Mouse (Mus musculus) inflammation-experienced regulatory T-cells (primary cell): Measurements from ENCODE around the gene Pkib. TPM values are rescaled to one million over a fixed set of nuclear protein-coding genes. Genes with fewer than 3 reads are reported as not detected.

Experiments
- polyA plus RNA-seq, 2 experiments: library from polyadenylated mRNA; unstranded; fragments of 100-300 nt; shearing (Covaris generic); gene quantifications; one replicate each; pipeline ENCODE4 v1.2.1; 2017

The Pkib gene
- 1 to 10 TPM in 1 of 2 experiments, under 1 TPM in 1; 0.42 to 7.8 TPM for polyA plus RNA-seq

DNA sequence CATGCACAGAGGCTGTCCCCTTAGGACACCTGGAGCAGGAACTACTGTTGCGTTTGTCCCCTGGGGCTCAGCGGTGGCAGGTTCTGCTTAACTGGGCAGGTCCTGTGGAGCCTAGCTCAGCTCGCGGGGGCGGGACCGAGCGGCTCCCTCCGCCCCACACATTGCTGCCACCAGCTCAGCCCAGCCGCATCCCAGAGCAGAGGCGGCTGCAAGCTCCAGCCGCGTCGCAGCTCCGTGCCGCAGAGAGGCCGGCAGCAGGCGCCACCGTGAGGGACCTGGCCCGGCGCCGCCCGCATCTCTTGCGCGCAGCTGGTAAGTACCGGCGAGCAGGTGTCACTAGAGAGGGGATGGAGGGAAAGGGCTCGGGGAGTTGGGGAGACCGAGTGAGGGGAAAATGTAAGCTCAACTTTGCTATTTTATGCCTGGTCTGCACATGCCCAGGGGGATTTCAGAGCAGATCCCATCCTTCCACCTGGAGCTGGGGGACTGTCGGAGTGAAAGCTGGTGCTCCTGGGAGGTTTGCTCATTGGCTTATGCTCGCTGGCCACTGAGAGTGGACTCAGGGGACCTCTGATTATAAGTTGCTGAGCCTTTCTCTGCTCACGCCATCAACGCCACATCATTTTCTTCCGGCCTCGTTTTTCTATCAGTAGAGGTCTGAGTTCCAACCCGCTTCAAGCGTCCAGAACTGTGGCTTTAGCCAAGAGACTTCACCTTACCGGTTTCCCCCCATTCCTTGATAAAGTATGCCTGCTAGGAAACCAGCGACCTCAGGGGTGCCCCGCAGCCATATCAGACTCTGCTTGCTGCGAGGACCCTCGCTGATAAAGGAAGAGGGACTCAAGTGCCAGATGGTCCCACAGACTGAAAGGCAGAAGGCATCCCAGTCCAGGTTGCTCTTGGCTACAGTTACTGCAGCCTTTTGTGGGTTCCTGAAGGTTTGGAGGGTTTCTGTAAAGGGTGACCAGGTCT lies at the start of gene Pkib:
Pkib (plus strand) TSS at position 86 of the 972 bp plus-strand sequence.

DNA sequence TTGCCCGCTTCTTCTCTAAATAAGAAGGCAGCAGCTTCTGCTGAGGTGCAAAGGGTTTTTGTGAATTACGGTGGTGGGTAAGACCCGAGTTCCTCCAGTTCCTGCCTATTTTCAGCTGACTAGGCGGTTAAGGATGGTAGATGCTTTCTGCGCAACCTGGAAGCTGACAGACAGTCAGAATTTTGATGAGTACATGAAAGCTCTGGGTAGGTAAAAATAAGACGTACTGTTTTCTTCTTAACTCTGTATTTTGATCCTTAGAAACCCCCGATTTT lies 153.0 kb downstream of the Pkib start, which contains the start of gene Fabp7:
Fabp7 (plus strand) TSS at position 6 of the 275 bp plus-strand sequence.

Other genes with a start within 250 kb of the Pkib start
- gene Hsf2, start 145.6 kb upstream of the Pkib start, polyA plus RNA-seq, result 1 to 10 TPM; 4.5 to 4.9 TPM
- gene Serinc1, start 99.5 kb upstream of the Pkib start, polyA plus RNA-seq, result 100 to 1,000 TPM; 113 to 117 TPM
- gene Fabp7, start 152.9 kb downstream of the Pkib start, polyA plus RNA-seq, result not detected
- 100 to 1,000 TPM; 224 to 297 TPM for gene Smpdl3a, start 162.4 kb downstream of the Pkib start, polyA plus RNA-seq